7 mouse cellular contexts compared by ENCODE assay signal in genomic region chr14:19977271-19978024, GRCm38 (mm10). TPM values are rescaled to one million over a fixed set of nuclear protein-coding genes. Genes with fewer than 3 reads are reported as not detected.
DNase-seq lines count a peak whose midpoint lies in the region; ATAC-seq lines count a peak whose summit lies in the region.

Gene Gng2 (minus strand): TSS chr14:19977627.

- H3K36me3 ChIP-seq in midbrain, embryonic 11.5 days (ENCODE audit: control insufficient read depth, insufficient read depth, low read length): no peaks in the 10 kb centered on the region

- peak; percentile 63 for ATAC-seq in midbrain, embryonic 11.5 days (ENCODE audit: low FRiP score)

- peaks cover 18% of the 10 kb centered on the region for H3K4me1 ChIP-seq in midbrain, embryonic 11.5 days (ENCODE audit: control insufficient read depth, insufficient read depth, low read length)

- peak; percentile 64 for DNase-seq in right cerebral cortex, postnatal 25 days
- DNase-seq in right cerebral cortex, adult 18-20 months: no peak
- DNase-seq in cerebellum, adult 11-12 months: peak; percentile 47
- DNase-seq in gonadal fat pad, adult 2 months (ENCODE audit: low read depth): no peak
- DNase-seq in large intestine, adult 2 months (ENCODE audit: low read depth, low spot score): no peak
- no peak for DNase-seq in midbrain, embryonic 11.5 days (ENCODE audit: low spot score, missing footprints)
- no peak for DNase-seq in ovary, postnatal 14 days (ENCODE audit: low spot score)

- peak within 1 kb of the TSS; percentile 94 for H3K27ac ChIP-seq in midbrain, embryonic 11.5 days (ENCODE audit: low read depth, low read length)

- no peaks in the 10 kb centered on the region for H3K27me3 ChIP-seq in midbrain, embryonic 11.5 days (ENCODE audit: control insufficient read depth, insufficient read depth, low read length)

- H3K9ac ChIP-seq in midbrain, embryonic 11.5 days (ENCODE audit: low read length): peak within 1 kb of the TSS; percentile 85

- WGBS in large intestine, adult 2 months: 16% methylated on average over 15 of the region's 15 CpGs
- 5% methylated on average over 15 of the region's 15 CpGs for WGBS in midbrain, embryonic 11.5 days

- peak within 1 kb of the TSS; percentile 68 for H3K4me2 ChIP-seq in midbrain, embryonic 11.5 days

- no peaks in the 10 kb centered on the region for H3K9me3 ChIP-seq in midbrain, embryonic 11.5 days (ENCODE audit: control insufficient read depth, low read length)

- H3K4me3 ChIP-seq in midbrain, embryonic 11.5 days (ENCODE audit: low read depth, low read length): peak within 1 kb of the TSS; percentile 55

RNA-seq across cellular contexts. Expression of gene Gng2, which starts in this region (rescaled TPM):
- 12.8 and 14.1 TPM in 2 replicates for polyA plus RNA-seq in gonadal fat pad, adult 2 months (2012; rRNA removed)
- polyA plus RNA-seq in large intestine, adult 2 months (2012; rRNA removed): 12.0 and 12.8 TPM in 2 replicates
- polyA plus RNA-seq in midbrain, embryonic 11.5 days (2014; fragmentation: Nextera tagmentation; extraction: Ambion mirVana): 134 and 152 TPM in 2 replicates

Comparison
In these comparisons a context has a peak if more than half of its experiments do, and no peak if none do; other contexts are left out.
1. DNase-seq: peak in right cerebral cortex, postnatal 25 days (single experiment) and cerebellum, adult 11-12 months (single experiment); none in right cerebral cortex, adult 18-20 months (single experiment), gonadal fat pad, adult 2 months (single experiment), large intestine, adult 2 months (single experiment), midbrain, embryonic 11.5 days (single experiment) and ovary, postnatal 14 days (single experiment).